Comparison of ENCODE assay signal across 14 mouse cellular contexts in the genomic region with DNA sequence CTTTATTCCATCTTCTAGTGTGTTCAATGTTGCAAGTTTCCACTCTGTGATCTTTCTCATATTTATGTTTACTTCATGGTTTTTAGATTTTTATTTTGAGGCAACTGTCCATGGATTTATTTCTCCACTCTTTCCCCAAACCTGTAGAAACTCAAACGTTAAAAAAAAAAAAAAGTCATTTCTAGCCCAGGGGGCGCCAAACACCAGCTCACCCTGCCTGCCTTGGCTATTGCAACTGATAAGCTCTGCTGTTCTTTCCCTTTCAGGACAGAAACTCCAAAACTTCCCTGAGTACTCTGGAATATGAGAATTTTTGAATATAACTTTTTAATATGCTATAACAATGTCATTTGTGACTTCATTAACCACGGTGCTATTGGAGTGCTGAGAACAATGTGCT.
DNase-seq lines count a peak whose midpoint lies in the region; ATAC-seq and TF ChIP-seq lines count a peak whose summit lies in the region.
"Had no signal": no experiment of that assay in that cellular context is flagged by ENCODE, and none has a peak within 500 bp of the region (broad histone marks: within the 10 kb centered on the region; RNA-seq: fewer than 3 reads in every experiment).

No protein-coding gene starts in this region.

- TF ChIP-seq CTCF in midbrain, postnatal 0 days (IDR thresholded peaks at IDR 0.05), result peak; percentile 64
- TF ChIP-seq CTCF in stomach, postnatal 0 days (IDR thresholded peaks at IDR 0.05; ENCODE audit: low read depth), result peak; percentile 73

- H3K27me3 ChIP-seq in midbrain, postnatal 0 days (ENCODE audit: insufficient read depth, low read length), result no peaks in the 10 kb centered on the region
- no peaks in the 10 kb centered on the region for H3K27me3 ChIP-seq in midbrain, embryonic 11.5 days (ENCODE audit: control insufficient read depth, insufficient read depth, low read length)
- H3K27me3 ChIP-seq in stomach, postnatal 0 days (ENCODE audit: control insufficient read depth, insufficient read depth, low read length), result no peaks in the 10 kb centered on the region
- H3K27me3 ChIP-seq: liver, embryonic 13.5 days; midbrain, embryonic 15.5 days; neural tube, embryonic 15.5 days had no signal

- no peak for ATAC-seq in midbrain, postnatal 0 days (ENCODE audit: low FRiP score)
- ATAC-seq in midbrain, embryonic 11.5 days (ENCODE audit: low FRiP score), result no peak
- no peak for ATAC-seq in stomach, postnatal 0 days (ENCODE audit: low FRiP score, low TSS enrichment)
- ATAC-seq: CD4-positive, CD25-positive, alpha-beta regulatory T cell, adult 4 months; midbrain, embryonic 15.5 days had no signal

- DNase-seq in cerebellum, postnatal 14 days, result peak; percentile 46 to 49
- DNase-seq in cerebellum, adult 9-11 months, result no peak
- peak; percentile 40 for DNase-seq in kidney, postnatal 10 days
- DNase-seq in kidney, adult 11 months, result no peak
- DNase-seq in midbrain, postnatal 0 days (ENCODE audit: low spot score), result peak; percentile 31
- DNase-seq in midbrain, embryonic 11.5 days (ENCODE audit: low spot score, missing footprints), result no peak
- DNase-seq in stomach, postnatal 0 days (ENCODE audit: low spot score), result no peak
- DNase-seq in left cerebral cortex, adult 18-20 months (ENCODE audit: low spot score in 2 of 2), result no peak
- DNase-seq: cerebellum, adult 9-10 months; gastrocnemius, postnatal 25 days; liver, embryonic 13.5 days had no signal

- no peak overlapping the region for H3K4me3 ChIP-seq in midbrain, postnatal 0 days (ENCODE audit: low read depth, low read length)
- no peak overlapping the region for H3K4me3 ChIP-seq in midbrain, embryonic 11.5 days (ENCODE audit: low read depth, low read length)
- H3K4me3 ChIP-seq in stomach, postnatal 0 days (ENCODE audit: low read depth, low read length), result no peak overlapping the region
- H3K4me3 ChIP-seq: liver, embryonic 13.5 days; midbrain, embryonic 15.5 days; neural tube, embryonic 15.5 days had no signal

- TF ChIP-seq EP300 in stomach, postnatal 0 days (optimal IDR thresholded peaks at IDR 0.05), result no peak

- no peak overlapping the region for H3K9ac ChIP-seq in midbrain, postnatal 0 days (replicated peaks; ENCODE audit: low read length, poor library complexity, severe bottlenecking)
- H3K9ac ChIP-seq in midbrain, embryonic 11.5 days (ENCODE audit: low read length), result no peak overlapping the region
- H3K9ac ChIP-seq in stomach, postnatal 0 days (ENCODE audit: low read length), result no peak overlapping the region
- H3K9ac ChIP-seq: liver, embryonic 13.5 days; midbrain, embryonic 15.5 days; neural tube, embryonic 15.5 days had no signal

- no peaks in the 10 kb centered on the region for H3K36me3 ChIP-seq in midbrain, postnatal 0 days (ENCODE audit: insufficient read depth, low read length)
- no peaks in the 10 kb centered on the region for H3K36me3 ChIP-seq in midbrain, embryonic 11.5 days (ENCODE audit: control insufficient read depth, insufficient read depth, low read length)
- no peaks in the 10 kb centered on the region for H3K36me3 ChIP-seq in stomach, postnatal 0 days (ENCODE audit: control insufficient read depth, insufficient read depth, low read length)
- H3K36me3 ChIP-seq: liver, embryonic 13.5 days; midbrain, embryonic 15.5 days; neural tube, embryonic 15.5 days had no signal

- H3K27ac ChIP-seq in midbrain, postnatal 0 days (ENCODE audit: low read depth, low read length), result no peak overlapping the region
- no peak overlapping the region for H3K27ac ChIP-seq in midbrain, embryonic 11.5 days (ENCODE audit: low read depth, low read length)
- H3K27ac ChIP-seq in stomach, postnatal 0 days (replicated peaks), result no peak overlapping the region
- H3K27ac ChIP-seq: liver, embryonic 13.5 days; midbrain, embryonic 15.5 days; neural tube, embryonic 15.5 days had no signal

- H3K4me1 ChIP-seq in midbrain, postnatal 0 days (ENCODE audit: insufficient read depth, low read length), result no peaks in the 10 kb centered on the region
- no peaks in the 10 kb centered on the region for H3K4me1 ChIP-seq in midbrain, embryonic 11.5 days (ENCODE audit: control insufficient read depth, insufficient read depth, low read length)
- H3K4me1 ChIP-seq in stomach, postnatal 0 days (replicated peaks; ENCODE audit: control insufficient read depth, insufficient read depth), result no peaks in the 10 kb centered on the region
- H3K4me1 ChIP-seq: liver, embryonic 13.5 days; midbrain, embryonic 15.5 days; neural tube, embryonic 15.5 days had no signal

- WGBS in midbrain, postnatal 0 days, result 25% methylated on average over 3 of the region's 3 CpGs
- WGBS in midbrain, embryonic 11.5 days, result 28% methylated on average over 3 of the region's 3 CpGs
- 22% methylated on average over 3 of the region's 3 CpGs for WGBS in stomach, postnatal 0 days

- no peak overlapping the region for H3K4me2 ChIP-seq in midbrain, postnatal 0 days (ENCODE audit: low read depth, low read length, poor library complexity, severe bottlenecking)
- no peak overlapping the region for H3K4me2 ChIP-seq in midbrain, embryonic 11.5 days
- no peak overlapping the region for H3K4me2 ChIP-seq in stomach, postnatal 0 days (replicated peaks; ENCODE audit: low read depth)
- H3K4me2 ChIP-seq: liver, embryonic 13.5 days; midbrain, embryonic 15.5 days; neural tube, embryonic 15.5 days had no signal

- no peaks in the 10 kb centered on the region for H3K9me3 ChIP-seq in midbrain, postnatal 0 days (ENCODE audit: low read length)
- H3K9me3 ChIP-seq in midbrain, embryonic 11.5 days (ENCODE audit: control insufficient read depth, low read length), result no peaks in the 10 kb centered on the region
- no peaks in the 10 kb centered on the region for H3K9me3 ChIP-seq in stomach, postnatal 0 days (ENCODE audit: control insufficient read depth, low read length)
- H3K9me3 ChIP-seq: liver, embryonic 13.5 days; midbrain, embryonic 15.5 days; neural tube, embryonic 15.5 days had no signal

Comparison
In these comparisons a context has a peak if more than half of its experiments do, and no peak if none do; other contexts are left out.
1. DNase-seq: peak in cerebellum, postnatal 14 days (2 of 2), kidney, postnatal 10 days (single experiment) and midbrain, postnatal 0 days (single experiment); none in cerebellum, adult 9-11 months (single experiment), kidney, adult 11 months (single experiment), midbrain, embryonic 11.5 days (single experiment), stomach, postnatal 0 days (single experiment) and left cerebral cortex, adult 18-20 months (0 of 2).